28 mouse cellular contexts compared by ENCODE assay signal in genomic region chr6:112720409-112721080, GRCm38 (mm10). TPM values are rescaled to one million over a fixed set of nuclear protein-coding genes. Genes with fewer than 3 reads are reported as not detected.
DNase-seq lines count a peak whose midpoint lies in the region; ATAC-seq lines count a peak whose summit lies in the region.
"Had no signal": no experiment of that assay in that cellular context is flagged by ENCODE, and none has a peak within 500 bp of the region (broad histone marks: within the 10 kb centered on the region; RNA-seq: fewer than 3 reads in every experiment).

No protein-coding gene starts in this region.

- H3K36me3 ChIP-seq in neural tube, embryonic 13.5 days, result peaks cover 50% of the 10 kb centered on the region
- H3K36me3 ChIP-seq in neural tube, embryonic 15.5 days, result peaks cover 28% of the 10 kb centered on the region
- H3K36me3 ChIP-seq: embryonic facial prominence, embryonic 12.5 days; heart, embryonic 12.5 days; lung, embryonic 15.5 days had no signal

- H3K4me2 ChIP-seq in neural tube, embryonic 13.5 days, result no peak overlapping the region
- H3K4me2 ChIP-seq in neural tube, embryonic 15.5 days, result no peak overlapping the region
- H3K4me2 ChIP-seq: embryonic facial prominence, embryonic 12.5 days; forebrain, embryonic 15.5 days; heart, embryonic 12.5 days; limb, embryonic 13.5 days; liver, embryonic 11.5 days; lung, embryonic 15.5 days had no signal

- no peak overlapping the region for H3K9ac ChIP-seq in neural tube, embryonic 13.5 days
- no peak overlapping the region for H3K9ac ChIP-seq in neural tube, embryonic 15.5 days (replicated peaks)
- H3K9ac ChIP-seq: embryonic facial prominence, embryonic 12.5 days; forebrain, embryonic 15.5 days; heart, embryonic 12.5 days; limb, embryonic 13.5 days; lung, embryonic 15.5 days had no signal

- no peak overlapping the region for H3K4me3 ChIP-seq in neural tube, embryonic 13.5 days
- no peak overlapping the region for H3K4me3 ChIP-seq in neural tube, embryonic 15.5 days (replicated peaks)
- H3K4me3 ChIP-seq: embryonic facial prominence, embryonic 12.5 days; forebrain, embryonic 10.5 days; forebrain, embryonic 15.5 days; gastrocnemius, adult 2 months; heart, embryonic 12.5 days; limb, embryonic 13.5 days; lung, embryonic 15.5 days; megakaryocyte, embryonic 14.5 days had no signal

- H3K9me3 ChIP-seq in neural tube, embryonic 13.5 days, result no peaks in the 10 kb centered on the region
- H3K9me3 ChIP-seq in neural tube, embryonic 15.5 days (replicated peaks), result no peaks in the 10 kb centered on the region
- H3K9me3 ChIP-seq: embryonic facial prominence, embryonic 12.5 days; forebrain, embryonic 10.5 days; forebrain, embryonic 15.5 days; heart, embryonic 12.5 days; limb, embryonic 13.5 days; lung, embryonic 15.5 days; megakaryocyte, embryonic 14.5 days had no signal

- ATAC-seq in neural tube, embryonic 13.5 days (ENCODE audit: low read depth), result 0 out of 2 replicates have a peak, but pooled peaks have one; percentile 52
- ATAC-seq in neural tube, embryonic 15.5 days (ENCODE audit: low FRiP score), result no peak
- ATAC-seq: forebrain, embryonic 15.5 days; Patski had no signal

- peaks cover 11% of the 10 kb centered on the region for H3K4me1 ChIP-seq in neural tube, embryonic 13.5 days (replicated peaks)
- H3K4me1 ChIP-seq in neural tube, embryonic 15.5 days, result no peaks in the 10 kb centered on the region
- H3K4me1 ChIP-seq: embryonic facial prominence, embryonic 12.5 days; forebrain, embryonic 15.5 days; heart, embryonic 12.5 days; limb, embryonic 13.5 days; lung, embryonic 15.5 days had no signal

- H3K27me3 ChIP-seq in neural tube, embryonic 13.5 days, result no peaks in the 10 kb centered on the region
- no peaks in the 10 kb centered on the region for H3K27me3 ChIP-seq in neural tube, embryonic 15.5 days (replicated peaks)
- H3K27me3 ChIP-seq: embryonic facial prominence, embryonic 12.5 days; forebrain, embryonic 15.5 days; heart, embryonic 12.5 days; limb, embryonic 13.5 days; lung, embryonic 15.5 days; megakaryocyte, embryonic 14.5 days; Patski had no signal

- peak; percentile 22 to 40 for DNase-seq in adrenal gland, postnatal 36 days
- DNase-seq in adrenal gland, adult 8-10 months, result no peak
- peak; percentile 63 for DNase-seq in layer of hippocampus, adult 9-11 months
- DNase-seq in layer of hippocampus, postnatal 10 days (ENCODE audit: low spot score in 2 of 2), result no peak
- no peak for DNase-seq in neural tube, embryonic 10.5 days (ENCODE audit: extremely low spot score, low spot score)
- no peak for DNase-seq in heart, adult 8-10 months (ENCODE audit: low spot score)
- DNase-seq: cerebellum, adult 11-12 months; cerebellum, adult 9-11 months; embryo, embryonic 11 days; gastrocnemius, adult 2 months; gastrocnemius, postnatal 36 days; heart, adult 18-20 months; heart, postnatal 4 days; kidney, adult 18-20 months; kidney, postnatal 36 days; lung, postnatal 4 days; thymus, postnatal 4 days had no signal

- H3K27ac ChIP-seq in neural tube, embryonic 13.5 days (replicated peaks), result peak overlapping the region; percentile 70
- peak overlapping the region; percentile 23; the same call in 1 of the 2 replicates for H3K27ac ChIP-seq in neural tube, embryonic 15.5 days (replicated peaks)
- H3K27ac ChIP-seq: embryonic facial prominence, embryonic 12.5 days; forebrain, embryonic 10.5 days; forebrain, embryonic 15.5 days; gastrocnemius, adult 2 months; limb, embryonic 13.5 days; lung, embryonic 15.5 days had no signal

- 64% methylated on average over 5 of the region's 5 CpGs for WGBS in neural tube, embryonic 13.5 days
- WGBS in neural tube, embryonic 15.5 days, result 63% methylated on average over 5 of the region's 5 CpGs

RNA-seq across cellular contexts. Expression of gene Rad18, which starts 24.1 kb away (rescaled TPM):
- total RNA-seq in adrenal gland, postnatal 36 days (2021), result 1 to 10 TPM; 7.3 to 9.8 TPM
- 1 to 10 TPM; 6.2 to 8.7 (median 7.8) TPM for total RNA-seq in adrenal gland, adult 8-10 months (2022)
- 10 to 100 TPM in 1 of 2 experiments, 1 to 10 TPM in 1; 9.3 to 10.7 TPM for total RNA-seq in layer of hippocampus, postnatal 10 days (2021)
- 13.4 and 13.7 TPM in 2 replicates for polyA plus RNA-seq in neural tube, embryonic 13.5 days (2015; fragmentation: Nextera tagmentation; extraction: Ambion mirVana)
- 13.9 and 19.4 TPM in 2 replicates for polyA plus RNA-seq in neural tube, embryonic 15.5 days (2015; fragmentation: Nextera tagmentation; extraction: Ambion mirVana)
- 1 to 10 TPM; 1.6 to 2.4 (median 1.8) TPM for total RNA-seq in heart, adult 8-10 months (2022)

Comparison
In these comparisons a context has a peak if more than half of its experiments do, and no peak if none do; other contexts are left out.
1. DNase-seq: peak in adrenal gland, postnatal 36 days (2 of 2) and layer of hippocampus, adult 9-11 months (single experiment); none in adrenal gland, adult 8-10 months (single experiment), layer of hippocampus, postnatal 10 days (0 of 2), neural tube, embryonic 10.5 days (single experiment) and heart, adult 8-10 months (single experiment).